Mouse (Mus musculus) cerebellum, adult (tissue): Measurements from ENCODE around the gene Pou5f1.
"Not testable (repeated sequence)": the region's sequence is repeated elsewhere in the genome, so short reads cannot be mapped to it uniquely, and the experiment has no call there.

Experiments used
- ATAC-seq: cut with Nextera tagmentation; 2 replicates; pipeline ENCODE4 v1.9.2; 2017; ENCODE audit warnings: mild to moderate bottlenecking, moderate library complexity, mixed read lengths; ENCODE audit not compliant: insufficient number of reproducible peaks, low FRiP score, low TSS enrichment

Gene Pou5f1

GRCm38 (mm10) chr17:35505776-35506175, at the start of gene Pou5f1:
Pou5f1 (plus strand) TSS chr17:35506018.
- no peak for ATAC-seq

- ATAC-seq, result not testable (repeated sequence)
Observed at GRCm38 (mm10) chr17:35458247-35458646, 47.6 kb upstream of the Pou5f1 start.

GRCm38 (mm10) chr17:35460513-35461341, 45.1 kb upstream of the Pou5f1 start:
- not testable (repeated sequence) for ATAC-seq

GRCm38 (mm10) chr17:35465651-35466050, 40.2 kb upstream of the Pou5f1 start:
- not testable (repeated sequence) for ATAC-seq

GRCm38 (mm10) chr17:35468936-35469335, 36.9 kb upstream of the Pou5f1 start:
- not testable (repeated sequence) for ATAC-seq

GRCm38 (mm10) chr17:35469842-35470751, 35.7 kb upstream of the Pou5f1 start, which contains the start of gene H2-Q10:
H2-Q10 (plus strand) TSS chr17:35470089.
- no peak for ATAC-seq

- ATAC-seq, result no peak
Observed at GRCm38 (mm10) chr17:35484066-35484465, 21.8 kb upstream of the Pou5f1 start.

GRCm38 (mm10) chr17:35485702-35486101, 20.1 kb upstream of the Pou5f1 start:
- no peak for ATAC-seq

- ATAC-seq, result no peak
Observed at GRCm38 (mm10) chr17:35486726-35487125, 19.1 kb upstream of the Pou5f1 start.

GRCm38 (mm10) chr17:35488041-35488440, 17.8 kb upstream of the Pou5f1 start:
- no peak for ATAC-seq

- ATAC-seq, result no peak
Observed at GRCm38 (mm10) chr17:35490320-35490719, 15.5 kb upstream of the Pou5f1 start.

GRCm38 (mm10) chr17:35497124-35497523, 8.7 kb upstream of the Pou5f1 start:
- no peak for ATAC-seq

- no peak for ATAC-seq
Observed at GRCm38 (mm10) chr17:35502226-35502625, 3.6 kb upstream of the Pou5f1 start.

- no peak for ATAC-seq
Observed at GRCm38 (mm10) chr17:35502762-35503161, 3.1 kb upstream of the Pou5f1 start.

- ATAC-seq, result no peak
Observed at GRCm38 (mm10) chr17:35503849-35504248, 2.0 kb upstream of the Pou5f1 start.

- no peak for ATAC-seq
Observed at GRCm38 (mm10) chr17:35504628-35505481, 963 bp upstream of the Pou5f1 start.

- no peak for ATAC-seq
Observed at GRCm38 (mm10) chr17:35506881-35507280, 1.1 kb downstream of the Pou5f1 start.

- ATAC-seq, result no peak
Observed at GRCm38 (mm10) chr17:35507556-35508260, 1.9 kb downstream of the Pou5f1 start.

GRCm38 (mm10) chr17:35508279-35508678, 2.5 kb downstream of the Pou5f1 start:
- ATAC-seq, result not testable (repeated sequence)
